Mouse (Mus musculus) kidney, adult 2 months (tissue): ENCODE measurements at regions not wholly inside any gene's neighbourhood (a gene's known extent, or its start where the extent isn't known, plus 50 kb on each side); places are given as distances from the start of the nearest gene placed in this dataset.

ENCODE experiments used
- CTCF ChIP-seq: fragments of 200-500 bp; conservative IDR thresholded peaks from 2 replicates; pipeline ENCODE4 v1.5.1; 2011; ENCODE audit warnings: low read depth, mild to moderate bottlenecking, control low read depth, low read length, moderate library complexity, mixed read lengths; ENCODE audit not compliant: insufficient read depth, insufficient read length
- POLR2A ChIP-seq: fragments of 200-500 bp; IDR thresholded peaks from one replicate; pipeline ENCODE4 v1.6.1; 2011; ENCODE audit warnings: low read depth, low read length, control low read depth

- TF ChIP-seq CTCF (no peak), POLR2A (no peak)
Observed at GRCm38 (mm10) chr5:15816864-15817263, 102.8 kb upstream of the Speer4c start.
